Mouse (Mus musculus): Measurements from ENCODE around the gene Rrbp1. TPM values are rescaled to one million over a fixed set of nuclear protein-coding genes. Genes with fewer than 3 reads are reported as not detected.
A peak's percentile ranks its signal among the peaks of the same experiment; 100 is the strongest.

Gene Rrbp1
- polyA plus RNA-seq, 1 experiment = 127 TPM

GRCm38 (mm10) chr2:143973161-143973560 lies 37.9 kb downstream of the Rrbp1 start:
- TF ChIP-seq MYOD1 (IDR thresholded peaks at IDR 0.05; ENCODE audit: control insufficient read depth in 1 of 3, insufficient read length in 2 of 3, low read depth in 2 of 3) = no peak
- no peak for TF ChIP-seq MAX (IDR thresholded peaks at IDR 0.05; ENCODE audit: low read depth)
- no peak for TF ChIP-seq SRF (IDR thresholded peaks at IDR 0.05; ENCODE audit: control insufficient read depth, insufficient read length, low read depth)
- Histone ChIP-seq H3K79me2 (ENCODE audit: control insufficient read depth, insufficient read depth) (peaks cover 32% of the 10 kb centered on the region), H3ac (ENCODE audit: control insufficient read depth, insufficient read length) (no peak overlapping the region), H3K27me3 (ENCODE audit: control insufficient read depth, insufficient read depth, insufficient read length) (no peaks in the 10 kb centered on the region), H3K4me3 (no peak overlapping the region), H3K4me2 (ENCODE audit: low read depth) (no peak overlapping the region), H3K36me3 (ENCODE audit: control insufficient read depth, insufficient read depth) (peaks cover 39% of the 10 kb centered on the region)

GRCm38 (mm10) chr2:143971887-143972286 lies 39.2 kb downstream of the Rrbp1 start:
- TF ChIP-seq MAX (IDR thresholded peaks at IDR 0.05; ENCODE audit: low read depth) (no peak), E2F4 (IDR thresholded peaks at IDR 0.05; ENCODE audit: insufficient read depth) (no peak), MYOD1 (IDR thresholded peaks at IDR 0.05; ENCODE audit: control insufficient read depth in 1 of 3, insufficient read length in 2 of 3, low read depth in 2 of 3) (no peak), POLR2A (IDR thresholded peaks at IDR 0.05; ENCODE audit: insufficient read length, low read depth) (no peak)
- H3K27me3 ChIP-seq (ENCODE audit: control insufficient read depth, insufficient read depth, insufficient read length) = no peaks in the 10 kb centered on the region
- no peak overlapping the region for H3K4me2 ChIP-seq (ENCODE audit: low read depth)
- peaks cover 39% of the 10 kb centered on the region for H3K36me3 ChIP-seq (ENCODE audit: control insufficient read depth, insufficient read depth)
- no peak overlapping the region for H3K4me3 ChIP-seq
- H3K79me2 ChIP-seq (ENCODE audit: control insufficient read depth, insufficient read depth) = peaks cover 20% of the 10 kb centered on the region
- H3ac ChIP-seq (ENCODE audit: control insufficient read depth, insufficient read length) = no peak overlapping the region

GRCm38 (mm10) chr2:143970841-143971240 lies 40.2 kb downstream of the Rrbp1 start:
- Histone ChIP-seq H3K27me3 (ENCODE audit: control insufficient read depth, insufficient read depth, insufficient read length) (no peaks in the 10 kb centered on the region), H3K4me3 (no peak overlapping the region), H3ac (ENCODE audit: control insufficient read depth, insufficient read length) (no peak overlapping the region), H3K36me3 (ENCODE audit: control insufficient read depth, insufficient read depth) (peaks cover 41% of the 10 kb centered on the region), H3K4me2 (ENCODE audit: low read depth) (no peak overlapping the region), H3K79me2 (ENCODE audit: control insufficient read depth, insufficient read depth) (peaks cover 10% of the 10 kb centered on the region)
- no peak for TF ChIP-seq REST (IDR thresholded peaks at IDR 0.05; ENCODE audit: insufficient read depth, insufficient read length)
- TF ChIP-seq MAX (IDR thresholded peaks at IDR 0.05; ENCODE audit: low read depth) = no peak
- no peak for TF ChIP-seq E2F4 (IDR thresholded peaks at IDR 0.05; ENCODE audit: insufficient read depth)
- TF ChIP-seq SRF (IDR thresholded peaks at IDR 0.05; ENCODE audit: control insufficient read depth, insufficient read length, low read depth) = no peak
- TF ChIP-seq CEBPB (IDR thresholded peaks at IDR 0.05; ENCODE audit: insufficient read depth, poor library complexity, severe bottlenecking) = no peak
- no peak for TF ChIP-seq TCF3 (IDR thresholded peaks at IDR 0.05; ENCODE audit: insufficient read length, low read depth)
- TF ChIP-seq POLR2A (IDR thresholded peaks at IDR 0.05; ENCODE audit: insufficient read length, low read depth) = no peak
- TF ChIP-seq POLR2AphosphoS2 (IDR thresholded peaks at IDR 0.05; ENCODE audit: insufficient read length, low read depth) = no peak
- no peak for TF ChIP-seq USF1 (IDR thresholded peaks at IDR 0.05; ENCODE audit: low read depth)
- no peak for TF ChIP-seq TCF12 (IDR thresholded peaks at IDR 0.05; ENCODE audit: insufficient read depth, poor library complexity, severe bottlenecking)
- TF ChIP-seq MYOD1 (IDR thresholded peaks at IDR 0.05; ENCODE audit: control insufficient read depth in 1 of 3, insufficient read length in 2 of 3, low read depth in 2 of 3) = no peak
- no peak for TF ChIP-seq MYOG (IDR thresholded peaks at IDR 0.05; ENCODE audit: control insufficient read depth in 1 of 3, insufficient read depth in 1 of 3, insufficient read length in 2 of 3, low read depth in 2 of 3)

- H3ac ChIP-seq (ENCODE audit: control insufficient read depth, insufficient read length) = no peak overlapping the region
- peaks cover 51% of the 10 kb centered on the region for H3K36me3 ChIP-seq (ENCODE audit: control insufficient read depth, insufficient read depth)
- peaks cover 7% of the 10 kb centered on the region for H3K79me2 ChIP-seq (ENCODE audit: control insufficient read depth, insufficient read depth)
- TF ChIP-seq REST (IDR thresholded peaks at IDR 0.05; ENCODE audit: insufficient read depth, insufficient read length) (no peak), MYOG (IDR thresholded peaks at IDR 0.05; ENCODE audit: control insufficient read depth in 1 of 3, insufficient read depth in 1 of 3, insufficient read length in 2 of 3, low read depth in 2 of 3) (peak in 2 of 3 experiments; percentile 54 to 59), SRF (IDR thresholded peaks at IDR 0.05; ENCODE audit: control insufficient read depth, insufficient read length, low read depth) (no peak), POLR2A (IDR thresholded peaks at IDR 0.05; ENCODE audit: insufficient read length, low read depth) (no peak), POLR2AphosphoS2 (IDR thresholded peaks at IDR 0.05; ENCODE audit: insufficient read length, low read depth) (peak; percentile 9), USF1 (IDR thresholded peaks at IDR 0.05; ENCODE audit: low read depth) (no peak), TCF12 (IDR thresholded peaks at IDR 0.05; ENCODE audit: insufficient read depth, poor library complexity, severe bottlenecking) (no peak), CEBPB (IDR thresholded peaks at IDR 0.05; ENCODE audit: insufficient read depth, poor library complexity, severe bottlenecking) (no peak), MYOD1 (IDR thresholded peaks at IDR 0.05; ENCODE audit: control insufficient read depth in 1 of 3, insufficient read length in 2 of 3, low read depth in 2 of 3) (peak in 2 of 3 experiments; percentile 40 to 47), MAX (IDR thresholded peaks at IDR 0.05; ENCODE audit: low read depth) (no peak)
- H3K27me3 ChIP-seq (ENCODE audit: control insufficient read depth, insufficient read depth, insufficient read length) = no peaks in the 10 kb centered on the region
- H3K4me2 ChIP-seq (ENCODE audit: low read depth) = no peak overlapping the region
- no peak overlapping the region for H3K4me3 ChIP-seq
These were observed 41.8 kb downstream of the Rrbp1 start for GRCm38 (mm10) chr2:143969260-143969659.

- Histone ChIP-seq H3K4me2 (ENCODE audit: low read depth) (no peak overlapping the region), H3K36me3 (ENCODE audit: control insufficient read depth, insufficient read depth) (peaks cover 67% of the 10 kb centered on the region), H3K27me3 (ENCODE audit: control insufficient read depth, insufficient read depth, insufficient read length) (no peaks in the 10 kb centered on the region), H3K4me3 (no peak overlapping the region), H3K79me2 (ENCODE audit: control insufficient read depth, insufficient read depth) (no peaks in the 10 kb centered on the region), H3ac (ENCODE audit: control insufficient read depth, insufficient read length) (no peak overlapping the region)
- TF ChIP-seq MYOD1 (IDR thresholded peaks at IDR 0.05; ENCODE audit: control insufficient read depth in 1 of 3, insufficient read length in 2 of 3, low read depth in 2 of 3) (no peak), POLR2AphosphoS2 (IDR thresholded peaks at IDR 0.05; ENCODE audit: insufficient read length, low read depth) (peak; percentile 11)
These were observed 47.7 kb downstream of the Rrbp1 start for GRCm38 (mm10) chr2:143963318-143963717.

Data from myocyte (in vitro differentiated cells).